Mouse (Mus musculus) erythroblast, embryonic 14.5 days (primary cell): ENCODE data around the gene Sowahd.

Source experiments
- GATA1 ChIP-seq: IDR thresholded peaks from 2 replicates; pipeline ENCODE4 v1.6.1; 2012; ENCODE audit warnings: low read length, inconsistent platforms, mixed read lengths
- TAL1 ChIP-seq: IDR thresholded peaks from 3 replicates; pipeline ENCODE4 v1.6.1; 2012; ENCODE audit warnings: low read length, inconsistent platforms, mixed read lengths

GRCm38 (mm10) chrX:37013870-37014269, 34.8 kb upstream of the Sowahd start:
- no peak for TF ChIP-seq GATA1
- no peak for TF ChIP-seq TAL1
